Mouse (Mus musculus): ENCODE measurements at regions not wholly inside any gene's neighbourhood (a gene's known extent, or its start where the extent isn't known, plus 50 kb on each side); places are given as distances from the start of the nearest gene placed in this dataset.
A peak's percentile ranks its signal among the peaks of the same experiment; 100 is the strongest.

DNA sequence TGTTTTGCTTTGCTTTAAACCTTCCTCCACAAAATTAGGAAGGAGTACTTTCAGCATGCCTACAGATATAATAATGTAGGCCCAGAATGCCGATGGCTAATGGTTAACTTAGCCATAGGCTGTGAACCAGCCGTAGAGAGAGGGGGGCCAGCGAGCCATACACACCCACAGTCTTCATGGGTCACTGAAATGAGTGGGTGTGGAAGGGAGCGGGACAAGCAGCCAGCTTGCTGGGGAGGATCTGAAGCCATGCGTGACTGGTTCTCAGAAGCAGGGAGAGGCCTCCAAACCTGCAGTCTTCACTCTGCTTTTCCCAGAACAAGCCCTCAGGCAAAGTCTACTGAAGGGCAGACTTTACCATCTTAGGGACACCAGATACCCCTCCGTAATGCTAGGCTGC is 50.8 kb upstream of the Ptpn13 start:
- Histone ChIP-seq H3K27ac (ENCODE audit: low read length) (peak overlapping the region; percentile 90), H3K9me3 (ENCODE audit: low read length) (0 out of 2 replicates have a peak, but pooled peaks cover 3% of the 10 kb centered on the region), H3K4me3 (ENCODE audit: low read length) (no peak overlapping the region), H3K4me2 (replicated peaks; ENCODE audit: low read depth, low read length) (0 out of 2 replicates have a peak overlapping the region, but pooled peaks have one; percentile 2), H3K4me1 (ENCODE audit: insufficient read depth, low read length) (peaks cover 52% of the 10 kb centered on the region), H3K36me3 (ENCODE audit: insufficient read depth, low read length) (no peaks in the 10 kb centered on the region), H3K9ac (replicated peaks; ENCODE audit: low read length) (0 out of 2 replicates have a peak overlapping the region, but pooled peaks have one; percentile 1), H3K27me3 (ENCODE audit: insufficient read depth, low read length) (no peaks in the 10 kb centered on the region)
- peak; percentile 93 for ATAC-seq (ENCODE audit: low FRiP score, low TSS enrichment)
- WGBS: 51% methylated on average over 6 of the region's 6 CpGs

- peak overlapping the region; percentile 90 for H3K27ac ChIP-seq (ENCODE audit: low read length)
- no peak overlapping the region for H3K9ac ChIP-seq (replicated peaks; ENCODE audit: low read length)
- no peaks in the 10 kb centered on the region for H3K27me3 ChIP-seq (ENCODE audit: insufficient read depth, low read length)
- H3K9me3 ChIP-seq (ENCODE audit: low read length): 0 out of 2 replicates have a peak, but pooled peaks cover 3% of the 10 kb centered on the region
- H3K4me3 ChIP-seq (ENCODE audit: low read length): no peak overlapping the region
- no peak for ATAC-seq (ENCODE audit: low FRiP score, low TSS enrichment)
- WGBS: 91% methylated on average over 4 of the region's 4 CpGs
- peaks cover 47% of the 10 kb centered on the region for H3K4me1 ChIP-seq (ENCODE audit: insufficient read depth, low read length)
- H3K4me2 ChIP-seq (replicated peaks; ENCODE audit: low read depth, low read length): no peak overlapping the region
- no peaks in the 10 kb centered on the region for H3K36me3 ChIP-seq (ENCODE audit: insufficient read depth, low read length)
Measured at GRCm38 (mm10) chr5:103373089-103373488, 51.9 kb upstream of the Ptpn13 start.

- no peaks in the 10 kb centered on the region for H3K27me3 ChIP-seq (ENCODE audit: insufficient read depth, low read length)
- H3K4me1 ChIP-seq (ENCODE audit: insufficient read depth, low read length): peaks cover 34% of the 10 kb centered on the region
- WGBS: 63% methylated on average over 4 of the region's 4 CpGs
- no peak overlapping the region for H3K4me3 ChIP-seq (ENCODE audit: low read length)
- no peak for ATAC-seq (ENCODE audit: low FRiP score, low TSS enrichment)
- 0 out of 2 replicates have a peak, but pooled peaks cover 3% of the 10 kb centered on the region for H3K9me3 ChIP-seq (ENCODE audit: low read length)
- no peak overlapping the region for H3K27ac ChIP-seq (ENCODE audit: low read length)
- H3K9ac ChIP-seq (replicated peaks; ENCODE audit: low read length): no peak overlapping the region
- no peak overlapping the region for H3K4me2 ChIP-seq (replicated peaks; ENCODE audit: low read depth, low read length)
- H3K36me3 ChIP-seq (ENCODE audit: insufficient read depth, low read length): no peaks in the 10 kb centered on the region
Measured at GRCm38 (mm10) chr5:103370456-103370855, 54.5 kb upstream of the Ptpn13 start.

- Histone ChIP-seq H3K4me2 (replicated peaks; ENCODE audit: low read depth, low read length) (no peak overlapping the region), H3K9me3 (ENCODE audit: low read length) (peaks cover 3% of the 10 kb centered on the region; the same call in 1 of the 2 replicates), H3K27me3 (ENCODE audit: insufficient read depth, low read length) (no peaks in the 10 kb centered on the region), H3K9ac (replicated peaks; ENCODE audit: low read length) (no peak overlapping the region), H3K4me1 (ENCODE audit: insufficient read depth, low read length) (peaks cover 32% of the 10 kb centered on the region), H3K36me3 (ENCODE audit: insufficient read depth, low read length) (no peaks in the 10 kb centered on the region), H3K27ac (ENCODE audit: low read length) (no peak overlapping the region), H3K4me3 (ENCODE audit: low read length) (no peak overlapping the region)
- WGBS: 79% methylated on average over 10 of the region's 10 CpGs
- no peak for ATAC-seq (ENCODE audit: low FRiP score, low TSS enrichment)
Measured at GRCm38 (mm10) chr5:103368993-103369392, 56.0 kb upstream of the Ptpn13 start.

DNA sequence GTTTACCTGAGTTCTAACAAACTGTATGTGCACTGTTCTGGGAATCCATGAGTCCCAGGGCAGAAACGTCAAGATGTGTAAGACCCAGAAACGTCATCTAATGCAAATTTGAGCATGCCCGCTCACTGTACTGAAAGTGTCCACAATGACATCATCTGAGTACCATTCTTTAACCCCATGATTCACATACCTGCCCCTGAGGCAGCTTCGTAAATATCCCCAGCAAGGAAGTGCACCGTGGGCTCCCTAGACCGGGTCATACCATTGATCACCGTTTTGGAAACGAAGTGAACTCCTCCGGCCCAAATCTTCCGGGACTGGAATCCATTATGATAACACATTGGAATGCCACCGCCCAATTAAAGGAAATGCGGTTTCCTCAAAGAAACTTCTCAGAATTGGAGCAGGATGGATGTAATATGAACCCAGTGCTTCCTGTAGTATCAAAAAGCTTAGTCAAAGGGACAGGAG is 57.8 kb upstream of the Ptpn13 start:
- Histone ChIP-seq H3K27ac (ENCODE audit: low read length) (peak overlapping the region; percentile 28), H3K4me1 (ENCODE audit: insufficient read depth, low read length) (peaks cover 23% of the 10 kb centered on the region), H3K9me3 (ENCODE audit: low read length) (no peaks in the 10 kb centered on the region; the same call in 1 of the 2 replicates), H3K27me3 (ENCODE audit: insufficient read depth, low read length) (no peaks in the 10 kb centered on the region), H3K36me3 (ENCODE audit: insufficient read depth, low read length) (no peaks in the 10 kb centered on the region), H3K4me3 (ENCODE audit: low read length) (no peak overlapping the region), H3K4me2 (replicated peaks; ENCODE audit: low read depth, low read length) (no peak overlapping the region), H3K9ac (replicated peaks; ENCODE audit: low read length) (no peak overlapping the region)
- WGBS: 51% methylated on average over 12 of the region's 12 CpGs
- no peak for ATAC-seq (ENCODE audit: low FRiP score, low TSS enrichment)

DNA sequence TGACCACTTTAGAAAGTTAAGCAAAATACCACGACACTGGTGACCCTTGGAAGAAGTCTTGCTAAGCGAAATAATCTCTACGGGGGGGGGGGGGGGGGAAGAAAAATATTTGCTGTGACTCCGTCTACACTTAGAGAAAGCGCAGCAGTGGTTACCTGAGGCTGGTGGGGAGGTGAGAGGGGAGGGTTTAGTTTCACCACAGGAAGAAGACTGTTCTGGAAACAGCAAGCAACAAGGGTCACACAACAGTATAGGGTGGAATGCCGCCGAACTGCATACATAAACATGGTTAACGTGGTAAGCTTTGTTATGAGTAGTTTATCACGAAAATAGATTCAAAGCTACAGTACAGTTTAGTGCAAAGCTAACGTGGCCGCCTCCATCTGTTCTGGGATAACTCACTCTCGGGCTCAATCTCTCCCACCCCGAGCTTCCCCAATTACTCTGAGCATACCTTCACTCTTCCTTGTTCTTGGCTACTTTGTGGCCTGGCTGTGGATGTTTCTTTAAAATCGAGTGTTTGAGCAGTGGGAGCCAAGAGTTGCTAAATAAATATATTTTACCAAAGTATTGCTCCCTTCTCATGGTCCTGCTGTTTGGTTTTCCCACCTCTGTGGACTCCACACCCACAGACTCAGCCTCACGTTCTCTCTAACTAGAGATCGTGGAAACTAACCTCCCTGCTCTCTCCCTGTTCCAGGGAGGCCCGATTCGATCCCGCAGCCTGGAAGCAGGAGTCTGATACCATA is 59.1 kb upstream of the Ptpn13 start:
- Histone ChIP-seq H3K36me3 (ENCODE audit: insufficient read depth, low read length) (no peaks in the 10 kb centered on the region), H3K9me3 (ENCODE audit: low read length) (no peaks in the 10 kb centered on the region; the same call in 1 of the 2 replicates), H3K4me1 (ENCODE audit: insufficient read depth, low read length) (peaks cover 27% of the 10 kb centered on the region), H3K27me3 (ENCODE audit: insufficient read depth, low read length) (no peaks in the 10 kb centered on the region), H3K27ac (ENCODE audit: low read length) (peak overlapping the region; percentile 72), H3K9ac (replicated peaks; ENCODE audit: low read length) (no peak overlapping the region), H3K4me3 (ENCODE audit: low read length) (no peak overlapping the region), H3K4me2 (replicated peaks; ENCODE audit: low read depth, low read length) (peak overlapping the region; percentile 14; the same call in 1 of the 2 replicates)
- WGBS: 77% methylated on average over 19 of the region's 19 CpGs
- ATAC-seq (ENCODE audit: low FRiP score, low TSS enrichment): peak; percentile 64

- no peaks in the 10 kb centered on the region for H3K27me3 ChIP-seq (ENCODE audit: insufficient read depth, low read length)
- ATAC-seq (ENCODE audit: low FRiP score, low TSS enrichment): peak; percentile 93
- WGBS: 68% methylated on average over 21 of the region's 21 CpGs
- no peak overlapping the region for H3K9ac ChIP-seq (replicated peaks; ENCODE audit: low read length)
- H3K27ac ChIP-seq (ENCODE audit: low read length): peak overlapping the region; percentile 72
- no peaks in the 10 kb centered on the region for H3K36me3 ChIP-seq (ENCODE audit: insufficient read depth, low read length)
- peak overlapping the region; percentile 33; the same call in 1 of the 2 replicates for H3K4me2 ChIP-seq (replicated peaks; ENCODE audit: low read depth, low read length)
- H3K9me3 ChIP-seq (ENCODE audit: low read length): no peaks in the 10 kb centered on the region; the same call in 1 of the 2 replicates
- H3K4me1 ChIP-seq (ENCODE audit: insufficient read depth, low read length): peaks cover 32% of the 10 kb centered on the region
- no peak overlapping the region for H3K4me3 ChIP-seq (ENCODE audit: low read length)
Measured at GRCm38 (mm10) chr5:103364791-103365699, 59.9 kb upstream of the Ptpn13 start.

- H3K9me3 ChIP-seq (ENCODE audit: low read length): no peaks in the 10 kb centered on the region; the same call in 1 of the 2 replicates
- no peak overlapping the region for H3K27ac ChIP-seq (ENCODE audit: low read length)
- H3K36me3 ChIP-seq (ENCODE audit: insufficient read depth, low read length): no peaks in the 10 kb centered on the region
- H3K27me3 ChIP-seq (ENCODE audit: insufficient read depth, low read length): no peaks in the 10 kb centered on the region
- WGBS: 47% methylated on average over 13 of the region's 13 CpGs
- peaks cover 25% of the 10 kb centered on the region for H3K4me1 ChIP-seq (ENCODE audit: insufficient read depth, low read length)
- no peak overlapping the region for H3K4me3 ChIP-seq (ENCODE audit: low read length)
- H3K9ac ChIP-seq (replicated peaks; ENCODE audit: low read length): no peak overlapping the region
- no peak for ATAC-seq (ENCODE audit: low FRiP score, low TSS enrichment)
- H3K4me2 ChIP-seq (replicated peaks; ENCODE audit: low read depth, low read length): 0 out of 2 replicates have a peak overlapping the region, but pooled peaks have one; percentile 13
Measured at GRCm38 (mm10) chr5:103360775-103361247, 64.2 kb upstream of the Ptpn13 start.

DNA sequence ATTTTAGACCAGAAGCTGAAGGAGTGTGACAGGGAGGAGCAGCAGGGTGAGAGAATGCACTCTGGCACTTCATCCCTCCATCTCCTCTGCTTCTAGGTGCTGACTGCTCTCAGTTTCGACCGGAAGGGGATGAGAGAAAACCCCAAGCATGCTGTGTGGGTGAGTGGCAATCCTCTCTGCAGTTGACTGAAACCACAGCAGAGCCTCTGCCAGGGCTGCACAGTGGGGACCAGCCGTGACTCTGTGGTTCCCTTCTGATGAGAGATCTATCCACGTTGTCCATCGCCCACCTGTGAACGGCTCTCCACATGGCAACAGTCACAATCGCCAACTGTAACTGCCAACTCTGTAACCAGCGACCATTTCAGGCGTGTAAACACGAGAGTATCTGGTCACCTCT is 64.6 kb upstream of the Ptpn13 start:
- Histone ChIP-seq H3K9me3 (ENCODE audit: low read length) (no peaks in the 10 kb centered on the region; the same call in 1 of the 2 replicates), H3K27me3 (ENCODE audit: insufficient read depth, low read length) (no peaks in the 10 kb centered on the region), H3K4me2 (replicated peaks; ENCODE audit: low read depth, low read length) (no peak overlapping the region), H3K4me3 (ENCODE audit: low read length) (no peak overlapping the region), H3K36me3 (ENCODE audit: insufficient read depth, low read length) (no peaks in the 10 kb centered on the region), H3K9ac (replicated peaks; ENCODE audit: low read length) (no peak overlapping the region), H3K4me1 (ENCODE audit: insufficient read depth, low read length) (peaks cover 28% of the 10 kb centered on the region), H3K27ac (ENCODE audit: low read length) (no peak overlapping the region)
- ATAC-seq (ENCODE audit: low FRiP score, low TSS enrichment): no peak
- WGBS: 64% methylated on average over 10 of the region's 10 CpGs
